Mouse (Mus musculus) liver, embryonic 16.5 days (tissue): ENCODE measurements at regions not wholly inside any gene's neighbourhood (a gene's known extent, or its start where the extent isn't known, plus 50 kb on each side); places are given as distances from the start of the nearest gene placed in this dataset.

Source experiments
- ATAC-seq: fragments of 200-750 bp; cut with Nextera tagmentation; 2 replicates; pipeline ENCODE4 v1.8.0; 2017; ENCODE audit warnings: low read depth, mild to moderate bottlenecking, moderate number of reproducible peaks, moderate library complexity
- H3K27ac ChIP-seq: fragments of 300-500 bp; sonication (generic); 2 replicates; pipeline ENCODE4 v1.5.1; 2014; ENCODE audit warnings: mild to moderate bottlenecking, low read length
- H3K27me3 ChIP-seq: fragments of 300-500 bp; sonication (generic); 2 replicates; pipeline ENCODE4 v1.6.1; 2014; ENCODE audit warnings: low read depth, low read length, mixed read lengths; ENCODE audit not compliant: control insufficient read depth, insufficient read depth
- H3K36me3 ChIP-seq: fragments of 300-500 bp; sonication (generic); 2 replicates; pipeline ENCODE4 v1.6.1; 2014; ENCODE audit warnings: mild to moderate bottlenecking; ENCODE audit not compliant: control insufficient read depth, insufficient read depth
- H3K4me1 ChIP-seq: fragments of 300-500 bp; sonication (generic); 2 replicates; pipeline ENCODE4 v1.6.1; 2014; ENCODE audit warnings: low read depth, low read length, mixed read lengths; ENCODE audit not compliant: control insufficient read depth
- H3K4me2 ChIP-seq: fragments of 300-500 bp; sonication (generic); 2 replicates; pipeline ENCODE4 v1.6.1; 2014; ENCODE audit warnings: low read depth, low read length, mixed read lengths
- H3K4me3 ChIP-seq: fragments of 300-500 bp; sonication (generic); 2 replicates; pipeline ENCODE4 v1.5.1; 2014; ENCODE audit warnings: low read depth, mild to moderate bottlenecking, low read length
- H3K9ac ChIP-seq: fragments of 300-500 bp; sonication (generic); 2 replicates; pipeline ENCODE4 v1.6.1; 2014; ENCODE audit warnings: low read depth, low read length
- H3K9me3 ChIP-seq: fragments of 300-500 bp; sonication (generic); replicated peaks from 2 replicates; pipeline ENCODE4 v1.6.1; 2016; ENCODE audit warnings: low read length; ENCODE audit not compliant: control insufficient read depth
- WGBS: fragments of 180-500 bp; shearing (Covaris S2); extraction: QIAGEN DNeasy Blood & Tissue Kit; methylation state at CpG from one replicate; pipeline ENCODE4 v1.1.7; 2014; ENCODE audit not compliant: insufficient replicate concordance; 5-methylcytosine and 5-hydroxymethylcytosine counted together

DNA sequence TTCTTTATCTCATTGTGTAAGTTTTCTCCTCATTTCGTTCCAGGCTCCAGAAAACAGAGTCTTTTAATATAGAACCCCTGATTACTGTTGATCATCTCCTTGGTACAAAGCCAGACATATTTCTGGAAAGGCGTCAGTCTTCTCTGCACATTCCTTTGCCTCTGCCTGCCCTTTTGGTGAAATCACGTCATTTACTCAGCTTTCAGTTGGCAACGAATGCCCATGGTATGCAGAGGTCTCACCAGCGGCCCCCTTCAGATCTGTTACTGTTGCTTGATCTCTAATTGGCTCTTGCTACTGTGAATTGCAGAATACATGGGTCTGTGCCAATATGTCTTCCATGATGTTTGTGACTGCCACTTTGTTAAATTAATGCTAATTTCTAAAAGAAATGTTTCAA, 412.0 kb upstream of the Pitx2 start:
- no peaks in the 10 kb centered on the region for H3K27me3 ChIP-seq
- no peaks in the 10 kb centered on the region for H3K4me1 ChIP-seq
- no peak overlapping the region for H3K9ac ChIP-seq
- no peak overlapping the region for H3K27ac ChIP-seq
- no peak overlapping the region for H3K4me3 ChIP-seq
- no peaks in the 10 kb centered on the region for H3K36me3 ChIP-seq
- H3K4me2 ChIP-seq = no peak overlapping the region
- ATAC-seq = no peak
- no peaks in the 10 kb centered on the region for H3K9me3 ChIP-seq
- 50% methylated on average over 5 of the region's 5 CpGs for WGBS

GRCm38 (mm10) chr3:128795931-128796330, 403.7 kb upstream of the Pitx2 start:
- Histone ChIP-seq H3K27me3 (no peaks in the 10 kb centered on the region), H3K36me3 (no peaks in the 10 kb centered on the region), H3K27ac (no peak overlapping the region), H3K4me1 (no peaks in the 10 kb centered on the region), H3K9me3 (no peaks in the 10 kb centered on the region), H3K4me3 (no peak overlapping the region), H3K9ac (no peak overlapping the region), H3K4me2 (no peak overlapping the region)
- WGBS = 61% methylated on average over 2 of the region's 2 CpGs
- ATAC-seq = no peak

- Histone ChIP-seq H3K27ac (no peak overlapping the region), H3K9me3 (no peaks in the 10 kb centered on the region), H3K9ac (no peak overlapping the region), H3K36me3 (no peaks in the 10 kb centered on the region), H3K4me1 (no peaks in the 10 kb centered on the region), H3K4me2 (no peak overlapping the region), H3K27me3 (no peaks in the 10 kb centered on the region), H3K4me3 (no peak overlapping the region)
- WGBS = 47% methylated on average over 1 of the region's 1 CpGs
- ATAC-seq = no peak
These were observed 401.8 kb upstream of the Pitx2 start for GRCm38 (mm10) chr3:128797829-128798228.

DNA sequence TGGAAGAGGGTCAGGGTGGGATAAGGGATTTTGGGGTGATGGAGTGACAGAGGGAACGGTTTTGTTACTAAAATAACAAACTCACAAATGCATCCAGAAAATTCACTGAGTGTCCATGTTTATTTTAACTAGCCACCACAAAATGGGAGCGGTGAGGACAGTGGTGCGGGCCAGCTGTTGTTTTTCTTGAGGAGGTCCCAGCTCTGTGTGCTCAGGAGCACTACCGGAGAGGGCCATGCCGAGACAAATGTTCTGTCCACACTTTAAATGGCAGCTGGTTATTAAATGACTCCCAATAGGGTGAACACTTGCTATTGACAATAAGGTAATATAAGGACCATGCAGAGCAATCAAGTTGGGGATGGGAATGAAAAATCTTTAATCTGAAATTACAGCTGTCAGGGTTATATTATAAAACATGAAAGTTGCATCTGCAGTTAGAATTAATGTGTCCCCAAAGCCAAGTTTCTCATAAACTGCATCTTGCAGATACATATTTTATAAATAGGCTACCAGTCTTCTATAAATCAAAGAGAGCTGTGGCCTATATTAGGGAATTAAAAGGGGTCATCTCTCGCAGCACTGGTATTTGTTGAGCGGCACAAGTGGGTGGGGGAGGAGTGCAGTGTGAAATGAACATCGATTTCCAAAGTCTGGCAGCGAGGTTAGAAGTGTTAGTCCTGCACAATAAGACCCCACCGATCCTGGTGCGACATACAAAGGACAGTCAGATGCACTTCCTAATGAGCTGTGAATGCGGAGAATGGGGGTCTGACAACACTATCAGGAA, 370.1 kb upstream of the Pitx2 start:
- Histone ChIP-seq H3K27me3 (no peaks in the 10 kb centered on the region), H3K4me1 (no peaks in the 10 kb centered on the region), H3K27ac (no peak overlapping the region), H3K9me3 (no peaks in the 10 kb centered on the region), H3K36me3 (no peaks in the 10 kb centered on the region), H3K4me3 (no peak overlapping the region), H3K4me2 (no peak overlapping the region), H3K9ac (no peak overlapping the region)
- ATAC-seq = no peak
- WGBS = 59% methylated on average over 12 of the region's 12 CpGs

DNA sequence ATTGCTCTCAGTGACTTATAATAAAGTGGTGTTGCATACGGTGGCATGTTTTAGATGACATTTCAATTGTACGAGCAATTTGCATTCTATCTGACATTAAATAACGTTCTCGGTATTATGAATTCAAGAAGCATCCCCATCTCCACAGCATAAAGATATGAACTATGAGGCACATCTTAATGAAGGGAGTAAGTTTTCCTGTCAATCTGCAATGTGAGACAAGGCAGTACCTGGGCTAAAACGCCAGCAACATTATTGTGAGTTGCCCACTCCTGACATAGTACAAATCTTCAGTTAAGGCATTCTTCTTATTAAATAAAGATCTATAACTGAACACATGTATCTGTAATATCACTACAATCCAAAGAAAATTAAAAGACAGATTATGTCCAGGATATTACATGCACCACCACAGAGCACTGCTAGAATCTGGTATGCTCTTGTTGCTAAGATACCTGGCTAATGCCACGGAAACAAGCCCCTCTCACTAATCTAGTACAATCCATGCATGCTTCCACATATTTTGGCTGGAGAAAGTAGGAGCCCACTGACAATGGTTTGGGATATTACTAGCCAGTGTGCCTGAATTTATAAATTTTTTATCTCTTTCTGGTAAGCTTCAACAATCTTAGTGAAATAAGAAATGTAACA, 349.2 kb upstream of the Pitx2 start:
- Histone ChIP-seq H3K4me2 (no peak overlapping the region), H3K36me3 (no peaks in the 10 kb centered on the region), H3K9me3 (no peaks in the 10 kb centered on the region), H3K9ac (no peak overlapping the region), H3K27me3 (no peaks in the 10 kb centered on the region), H3K4me1 (no peaks in the 10 kb centered on the region), H3K27ac (no peak overlapping the region), H3K4me3 (no peak overlapping the region)
- WGBS = 68% methylated on average over 6 of the region's 6 CpGs
- ATAC-seq = no peak

DNA sequence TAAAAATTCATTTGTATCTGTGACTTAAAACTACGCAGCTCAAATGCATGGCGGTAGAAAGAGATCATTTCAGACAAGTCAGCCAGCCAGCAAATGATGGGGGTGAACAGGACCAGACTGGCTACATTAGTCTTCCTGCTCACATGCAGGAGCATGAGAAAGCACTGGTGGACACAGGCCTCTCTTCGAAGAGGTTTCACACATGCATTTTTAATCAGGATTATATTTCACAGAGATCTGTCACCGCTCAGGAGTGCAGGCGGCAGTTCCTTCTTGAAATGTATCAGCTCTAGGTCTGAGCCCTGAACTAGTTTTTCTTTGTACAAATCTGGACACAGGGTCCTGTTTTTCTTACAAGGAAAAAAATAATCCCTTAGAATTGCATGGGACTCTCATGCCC, 343.2 kb upstream of the Pitx2 start:
- no peak overlapping the region for H3K4me3 ChIP-seq
- no peaks in the 10 kb centered on the region for H3K9me3 ChIP-seq
- no peak overlapping the region for H3K9ac ChIP-seq
- H3K36me3 ChIP-seq = no peaks in the 10 kb centered on the region
- ATAC-seq = no peak
- H3K27me3 ChIP-seq = no peaks in the 10 kb centered on the region
- WGBS = 69% methylated on average over 5 of the region's 5 CpGs
- no peak overlapping the region for H3K4me2 ChIP-seq
- no peak overlapping the region for H3K27ac ChIP-seq
- H3K4me1 ChIP-seq = no peaks in the 10 kb centered on the region

DNA sequence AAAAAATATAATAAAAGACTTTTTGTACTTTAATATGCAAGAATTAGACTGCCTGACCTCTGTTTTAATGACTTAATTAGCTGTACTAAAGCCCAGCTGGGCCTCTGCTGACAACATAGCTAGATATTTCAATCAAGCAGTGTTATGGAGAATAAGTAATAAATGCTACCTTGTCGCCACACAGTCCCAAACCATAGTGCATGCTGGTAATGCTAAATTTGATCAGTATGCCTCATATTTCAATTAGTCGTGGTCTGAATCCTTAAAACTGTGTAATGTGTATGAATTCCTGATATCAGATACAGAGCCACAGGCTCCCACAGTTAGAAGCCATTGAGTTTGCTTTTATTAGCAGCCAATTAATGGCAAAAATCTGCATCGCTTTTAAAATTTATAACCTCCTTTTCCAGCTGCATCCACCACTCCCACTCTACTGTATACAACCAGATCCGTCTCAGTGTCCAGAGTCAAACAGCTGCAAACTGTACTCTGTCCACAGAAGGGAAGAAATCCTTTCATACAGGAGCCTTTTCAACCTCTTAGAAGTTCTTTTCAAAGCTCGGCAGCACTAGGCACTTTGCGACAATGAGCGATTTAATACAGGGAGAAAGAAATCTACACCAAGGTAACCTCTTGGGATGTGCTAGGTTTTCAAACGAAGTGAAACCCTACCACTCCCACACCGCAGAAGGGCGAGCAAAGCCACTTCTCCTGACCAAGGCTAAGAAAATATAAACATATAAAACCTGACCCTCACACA, 317.8 kb upstream of the Pitx2 start:
- no peak overlapping the region for H3K27ac ChIP-seq
- no peaks in the 10 kb centered on the region for H3K27me3 ChIP-seq
- H3K4me1 ChIP-seq = no peaks in the 10 kb centered on the region
- no peak overlapping the region for H3K4me3 ChIP-seq
- 55% methylated on average over 10 of the region's 10 CpGs for WGBS
- no peaks in the 10 kb centered on the region for H3K9me3 ChIP-seq
- no peak for ATAC-seq
- no peak overlapping the region for H3K4me2 ChIP-seq
- H3K9ac ChIP-seq = no peak overlapping the region
- H3K36me3 ChIP-seq = no peaks in the 10 kb centered on the region

- H3K4me2 ChIP-seq = no peak overlapping the region
- H3K4me3 ChIP-seq = no peak overlapping the region
- ATAC-seq = no peak
- H3K27ac ChIP-seq = no peak overlapping the region
- no peaks in the 10 kb centered on the region for H3K36me3 ChIP-seq
- H3K9me3 ChIP-seq = no peaks in the 10 kb centered on the region
- H3K27me3 ChIP-seq = no peaks in the 10 kb centered on the region
- no peaks in the 10 kb centered on the region for H3K4me1 ChIP-seq
- H3K9ac ChIP-seq = no peak overlapping the region
- 54% methylated on average over 7 of the region's 7 CpGs for WGBS
These were observed 316.0 kb upstream of the Pitx2 start for GRCm38 (mm10) chr3:128883636-128884195.

GRCm38 (mm10) chr3:128886678-128887077, 313.0 kb upstream of the Pitx2 start:
- H3K27ac ChIP-seq = no peak overlapping the region
- no peaks in the 10 kb centered on the region for H3K9me3 ChIP-seq
- H3K27me3 ChIP-seq = no peaks in the 10 kb centered on the region
- no peak overlapping the region for H3K4me2 ChIP-seq
- no peaks in the 10 kb centered on the region for H3K4me1 ChIP-seq
- H3K4me3 ChIP-seq = no peak overlapping the region
- H3K9ac ChIP-seq = no peak overlapping the region
- no peak for ATAC-seq
- WGBS = 58% methylated on average over 9 of the region's 9 CpGs
- no peaks in the 10 kb centered on the region for H3K36me3 ChIP-seq
